Mouse (Mus musculus) bone marrow, adult 2 months (tissue): ENCODE measurements at regions not wholly inside any gene's neighbourhood (a gene's known extent, or its start where the extent isn't known, plus 50 kb on each side); places are given as distances from the start of the nearest gene placed in this dataset.

Experiments used
- CTCF ChIP-seq: fragments of 200-500 bp; IDR thresholded peaks from 2 replicates; pipeline ENCODE4 v1.5.1; 2011; ENCODE audit warnings: low read length, control low read depth; ENCODE audit not compliant: control insufficient read depth, insufficient read depth
- POLR2A ChIP-seq: fragments of 200-500 bp; IDR thresholded peaks from 2 replicates; pipeline ENCODE4 v1.6.1; 2011; ENCODE audit warnings: low read depth, mild to moderate bottlenecking, control low read depth, low read length, borderline replicate concordance; ENCODE audit not compliant: control insufficient read depth

DNA sequence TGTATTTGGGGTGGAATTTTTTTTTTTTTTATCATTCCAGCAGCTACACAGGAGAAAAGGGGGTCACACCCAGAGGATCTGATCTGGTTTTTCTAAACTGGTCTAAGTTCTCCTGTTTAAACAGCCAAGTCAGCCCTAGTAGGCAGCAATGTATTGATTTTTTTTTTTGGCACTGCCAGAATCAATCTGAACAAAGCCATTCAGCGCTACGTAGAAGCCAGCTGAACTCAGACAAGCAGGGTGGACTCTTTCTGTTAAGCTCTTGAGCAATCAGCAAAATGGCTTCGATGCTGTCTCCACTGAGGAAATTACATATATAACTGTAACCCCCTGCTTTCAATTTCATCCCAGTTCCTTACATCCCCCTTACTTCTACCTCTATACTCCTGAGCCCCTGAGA lies 230.5 kb downstream of the Gm45692 start:
- no peak for TF ChIP-seq CTCF
- TF ChIP-seq POLR2A = no peak
